Mouse (Mus musculus) brain, embryonic 14.5 days (tissue): ENCODE data around the gene Zbtb22.

Experiments
- CTCF ChIP-seq: fragments of 200-500 bp; IDR thresholded peaks from 2 replicates; pipeline ENCODE4 v1.5.1; 2012; ENCODE audit warnings: inconsistent platforms, mild to moderate bottlenecking, moderate library complexity, borderline replicate concordance; ENCODE audit not compliant: insufficient read depth, insufficient read length; ENCODE audit errors: extremely low read depth
- POLR2A ChIP-seq: fragments of 200-500 bp; IDR thresholded peaks from 2 replicates; pipeline ENCODE4 v1.6.1; 2012; ENCODE audit warnings: mild to moderate bottlenecking, inconsistent platforms, borderline replicate concordance; ENCODE audit not compliant: poor library complexity, insufficient read depth, insufficient read length, severe bottlenecking; ENCODE audit errors: extremely low read depth

DNA sequence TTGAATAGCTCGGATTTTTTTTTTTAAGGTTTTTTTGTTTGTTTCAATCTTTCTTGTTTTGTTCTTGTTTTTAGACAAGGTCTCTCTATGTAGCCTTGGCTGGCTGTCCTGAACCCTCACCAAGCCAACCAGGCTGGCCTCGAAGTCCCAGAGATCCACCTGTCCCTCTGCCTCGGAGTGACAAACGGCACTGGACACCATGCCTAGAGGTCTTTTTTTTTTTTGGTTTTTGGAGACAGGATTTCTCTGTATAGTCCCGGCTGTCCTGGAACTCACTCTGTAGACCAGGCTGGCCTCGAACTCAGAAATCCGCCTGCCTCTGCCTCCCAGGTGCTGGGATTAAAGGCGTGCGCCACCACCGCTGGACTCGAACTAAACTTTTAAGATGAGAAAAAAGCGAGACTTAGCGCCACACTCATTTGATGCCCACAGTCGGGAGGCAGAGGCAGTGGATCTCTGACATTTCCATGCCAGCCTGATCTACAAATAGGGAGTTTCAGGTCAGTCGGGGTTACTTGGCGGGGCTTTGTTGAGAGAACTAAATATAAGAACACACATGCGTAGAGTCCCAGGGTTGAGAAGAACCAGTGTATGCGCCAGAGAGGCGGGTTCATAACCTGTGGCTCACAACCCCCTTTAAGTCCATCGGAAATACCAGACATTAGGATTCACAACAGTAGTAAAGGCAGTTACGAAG lies 12.7 kb downstream of the Zbtb22 start:
- TF ChIP-seq CTCF: no peak
- TF ChIP-seq POLR2A: no peak
